Mouse (Mus musculus) lung, postnatal 4 days (tissue): ENCODE results near the gene Btbd7.

Experiments
- DNase-seq, 2 experiments: peaks; one replicate each; pipeline ENCODE4 v3.0.0; 2021

Btbd7 gene

DNA sequence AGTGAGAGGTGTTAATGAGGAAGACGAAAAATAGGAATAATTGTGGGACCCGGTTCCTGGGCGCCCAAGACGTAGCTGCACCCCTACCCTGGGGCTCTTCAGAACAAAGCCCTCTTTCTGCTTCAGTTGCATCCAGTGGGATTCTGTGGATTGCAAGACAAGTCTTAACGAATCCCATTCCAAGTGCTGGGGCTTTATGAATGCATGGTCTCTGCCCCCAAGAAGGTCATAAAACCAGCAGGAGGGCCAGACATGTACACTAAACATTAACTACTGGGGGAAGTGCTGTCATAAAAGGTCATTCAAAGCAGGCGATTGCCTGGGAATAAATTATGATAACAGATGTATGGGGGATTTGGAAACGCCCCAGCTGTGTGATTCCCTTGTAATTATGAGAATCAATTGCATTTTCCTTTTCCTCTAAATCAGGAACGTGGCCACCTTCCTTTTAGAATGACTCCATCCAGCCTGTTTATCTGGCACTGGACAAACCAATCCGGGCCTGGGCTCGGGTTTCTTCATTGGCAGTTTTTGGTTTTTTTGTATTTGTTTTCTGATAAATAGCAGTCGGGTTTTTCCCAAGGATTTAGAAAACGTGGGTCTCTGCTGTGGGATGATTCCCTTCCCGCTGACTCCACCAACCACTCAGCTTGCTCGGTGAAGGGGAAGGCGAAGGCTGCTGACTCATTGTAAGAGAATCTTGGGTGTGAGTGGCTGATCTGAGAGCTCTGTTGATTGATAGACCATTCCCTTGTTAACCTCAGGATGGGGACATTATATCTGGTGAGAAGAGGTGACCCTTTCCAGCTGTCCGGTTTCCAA is 147.3 kb downstream of the Btbd7 start:
- DNase-seq, result no peak
